Mouse (Mus musculus) layer of hippocampus, postnatal 14 days (tissue): ENCODE results near the gene Cenpi. TPM values are rescaled to one million over a fixed set of nuclear protein-coding genes. Genes with fewer than 3 reads are reported as not detected.

Experiments
- DNase-seq, 2 experiments: peaks; one replicate each; pipeline ENCODE4 v3.0.0; 2021 to 2022; ENCODE audit warnings: low spot score in 2 of 2, mixed read lengths in 1 of 2
- total RNA-seq, 2 experiments: library from RNA; stranded (reverse); gene quantifications; 2 replicates each; pipeline ENCODE4 v1.2.3; 2021

Cenpi gene
- total RNA-seq, 2 experiments from 2014 or later = 1.6 to 2.1 TPM

GRCm38 (mm10) chrX:134359336-134359735 is 51.5 kb downstream of the Cenpi start:
- DNase-seq = no peak

- no peak for DNase-seq
Observed at GRCm38 (mm10) chrX:134362156-134362555, 54.3 kb downstream of the Cenpi start.

GRCm38 (mm10) chrX:134365421-134365820 is 57.5 kb downstream of the Cenpi start:
- no peak for DNase-seq

GRCm38 (mm10) chrX:134366547-134366946 is 58.7 kb downstream of the Cenpi start:
- DNase-seq = no peak

GRCm38 (mm10) chrX:134371279-134371678 is 63.4 kb downstream of the Cenpi start:
- no peak for DNase-seq

- DNase-seq = no peak
Observed at GRCm38 (mm10) chrX:134374190-134374589, 66.3 kb downstream of the Cenpi start.

- no peak for DNase-seq
Observed at GRCm38 (mm10) chrX:134384896-134385295, 77.0 kb downstream of the Cenpi start.

GRCm38 (mm10) chrX:134398972-134399371 is 91.1 kb downstream of the Cenpi start:
- no peak for DNase-seq

- DNase-seq = peak in 1 of 2 experiments; percentile 23
Observed at GRCm38 (mm10) chrX:134403863-134404583, 96.1 kb downstream of the Cenpi start, which contains the start of gene Drp2. Gene Drp2, plus strand, starts transcription at chrX:134404551.

GRCm38 (mm10) chrX:134404584-134404955 is 96.7 kb downstream of the Cenpi start:
- DNase-seq = no peak

- no peak for DNase-seq
Observed at GRCm38 (mm10) chrX:134409354-134409900, 101.5 kb downstream of the Cenpi start.

- DNase-seq = no peak
Observed at GRCm38 (mm10) chrX:134412096-134412495, 104.2 kb downstream of the Cenpi start.

Other genes with a start within 250 kb of the Cenpi start
- 100 to 1,000 TPM; 113 to 130 TPM for gene Cstf2, start 248.9 kb upstream of the Cenpi start, total RNA-seq
- under 1 TPM; 0.50 to 0.65 TPM for gene Xkrx, start 146.0 kb upstream of the Cenpi start, total RNA-seq
- gene Arl13a, start 120.6 kb upstream of the Cenpi start, total RNA-seq = not detected
- gene Nox1, start 86.1 kb upstream of the Cenpi start, total RNA-seq = not detected
- gene Trmt2b, start 31.1 kb upstream of the Cenpi start, total RNA-seq = 1 to 10 TPM; 5.9 to 6.8 TPM
- gene Tmem35a, start 12.9 kb upstream of the Cenpi start, total RNA-seq = 10 to 100 TPM; 63.0 to 63.8 TPM
- 10 to 100 TPM; 40.8 to 47.7 TPM for gene Drp2, start 96.5 kb downstream of the Cenpi start, total RNA-seq
- not detected for gene Taf7l, start 168.4 kb downstream of the Cenpi start, total RNA-seq
- gene Timm8a1, start 233.8 kb downstream of the Cenpi start, total RNA-seq = 10 to 100 TPM; 26.7 to 28.3 TPM